Mouse (Mus musculus) adrenal gland, adult (tissue): ENCODE data around the gene Dhdds.
A peak's percentile ranks its signal among the peaks of the same experiment; 100 is the strongest.

ENCODE experiments used
- DNase-seq, 2 experiments: peaks; one replicate each; pipeline ENCODE4 v3.0.0; 2022 to 2023; ENCODE audit warnings: low spot score in 1 of 2; ENCODE audit not compliant: inconsistent age in 2 of 2

Gene Dhdds

GRCm38 (mm10) chr4:134000466-134001438 lies at the start of gene Dhdds:
Gene Dhdds, minus strand, starts transcription at chr4:134000918.
- peak; percentile 96 to 98 for DNase-seq

- no peak for DNase-seq
Observed at GRCm38 (mm10) chr4:134047648-134048047, 46.9 kb upstream of the Dhdds start.

- DNase-seq = no peak
Observed at GRCm38 (mm10) chr4:134043041-134043440, 42.3 kb upstream of the Dhdds start.

- DNase-seq = peak; percentile 18 to 33
Observed at GRCm38 (mm10) chr4:134041317-134042123, 40.8 kb upstream of the Dhdds start.

- DNase-seq = peak; percentile 74 to 89
Observed at GRCm38 (mm10) chr4:134035953-134036352, 35.2 kb upstream of the Dhdds start.

- no peak for DNase-seq
Observed at GRCm38 (mm10) chr4:134025802-134026201, 25.1 kb upstream of the Dhdds start.

- peak; percentile 64 to 92 for DNase-seq
Observed at GRCm38 (mm10) chr4:134020621-134021020, 19.9 kb upstream of the Dhdds start.

GRCm38 (mm10) chr4:134019641-134020351 lies 19.1 kb upstream of the Dhdds start:
- peak in 1 of 2 experiments; percentile 31 for DNase-seq

- DNase-seq = no peak
Observed at GRCm38 (mm10) chr4:134019210-134019609, 18.5 kb upstream of the Dhdds start.

- no peak for DNase-seq
Observed at GRCm38 (mm10) chr4:134018779-134019145, 18.0 kb upstream of the Dhdds start, which contains the start of gene Lin28a. Gene Lin28a, minus strand, starts transcription at chr4:134018841.

GRCm38 (mm10) chr4:134018038-134018778 lies 17.5 kb upstream of the Dhdds start:
- DNase-seq = no peak

GRCm38 (mm10) chr4:134017201-134017865 lies 16.6 kb upstream of the Dhdds start:
- DNase-seq = no peak

GRCm38 (mm10) chr4:134016767-134017166 lies 16.0 kb upstream of the Dhdds start:
- no peak for DNase-seq

- DNase-seq = no peak
Observed at GRCm38 (mm10) chr4:134016208-134016607, 15.5 kb upstream of the Dhdds start.

- no peak for DNase-seq
Observed at GRCm38 (mm10) chr4:134012858-134013528, 12.3 kb upstream of the Dhdds start.

GRCm38 (mm10) chr4:134011450-134012414 lies 11.0 kb upstream of the Dhdds start:
- DNase-seq = no peak

- DNase-seq = no peak
Observed at GRCm38 (mm10) chr4:134009709-134010108, 9.0 kb upstream of the Dhdds start.

GRCm38 (mm10) chr4:134006845-134007244 lies 6.1 kb upstream of the Dhdds start:
- DNase-seq = no peak
